Mouse (Mus musculus): ENCODE results near the gene Necab2. TPM values are rescaled to one million over a fixed set of nuclear protein-coding genes. Genes with fewer than 3 reads are reported as not detected.

Gene Necab2
- total and polyA plus RNA-seq, 2 experiments from 2014 or later = 61.5 to 70.9 TPM

DNA sequence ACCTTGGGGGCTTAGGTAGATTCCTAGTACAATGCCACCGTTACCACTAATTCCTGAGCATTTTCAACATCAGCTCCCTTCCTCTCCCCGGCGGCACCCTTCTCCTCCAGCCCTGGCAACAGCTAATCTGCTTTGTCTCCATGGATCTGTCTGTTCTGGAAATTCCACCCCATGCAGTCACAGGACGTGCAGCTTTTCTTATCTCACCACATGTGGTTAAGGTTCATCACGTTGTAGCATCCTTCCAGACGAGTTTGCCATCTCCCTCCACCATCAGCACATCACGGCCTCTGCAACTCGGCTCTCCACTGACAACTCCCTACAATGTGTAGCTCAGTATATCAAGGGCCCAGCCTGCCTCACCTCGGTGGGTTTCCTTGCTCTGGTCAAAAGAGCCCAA lies 59.0 kb downstream of the Necab2 start:
- H3K4me3 ChIP-seq (ENCODE audit: low read length) = no peak overlapping the region
- H3K27ac ChIP-seq = no peak overlapping the region
- H3K4me1 ChIP-seq (ENCODE audit: insufficient read depth, low read length) = no peaks in the 10 kb centered on the region
- no peak; the same call in 1 of the 2 replicates for ATAC-seq
- H3K27me3 ChIP-seq (ENCODE audit: insufficient read depth, low read length) = no peaks in the 10 kb centered on the region
- H3K9ac ChIP-seq (replicated peaks; ENCODE audit: low read length) = no peak overlapping the region
- WGBS = 38% methylated on average over 9 of the region's 9 CpGs
- no peaks in the 10 kb centered on the region for H3K9me3 ChIP-seq (ENCODE audit: low read length)
- no peak overlapping the region for H3K4me2 ChIP-seq (ENCODE audit: low read depth, low read length)
- DNase-seq (ENCODE audit: low spot score) = no peak
- no peak for TF ChIP-seq CTCF (IDR thresholded peaks at IDR 0.05; ENCODE audit: low read depth)
- H3K36me3 ChIP-seq (ENCODE audit: insufficient read depth, low read length) = peaks cover 29% of the 10 kb centered on the region

DNA sequence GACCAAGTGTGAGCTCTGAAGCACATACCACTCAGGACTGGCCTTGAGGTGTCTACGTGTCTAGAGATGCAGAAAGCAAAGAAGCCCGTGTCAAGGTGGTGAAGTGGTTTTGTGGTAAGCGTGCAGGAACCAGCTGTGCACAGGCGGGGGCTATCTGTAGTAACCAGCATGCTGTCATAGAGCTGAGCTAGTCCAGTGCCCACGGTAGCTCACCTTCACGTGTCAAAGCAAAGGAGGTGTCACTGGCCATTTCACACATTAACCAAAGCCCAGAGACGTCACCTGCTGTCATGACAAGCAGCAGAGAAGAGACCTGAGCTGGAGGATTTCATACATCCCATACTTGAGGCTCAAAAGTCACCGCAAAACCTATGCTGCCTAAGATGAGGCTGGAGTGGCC lies 59.6 kb downstream of the Necab2 start:
- TF ChIP-seq CTCF (IDR thresholded peaks at IDR 0.05; ENCODE audit: low read depth) = no peak
- 83% methylated on average over 8 of the region's 8 CpGs for WGBS
- Histone ChIP-seq H3K27ac (no peak overlapping the region), H3K27me3 (ENCODE audit: insufficient read depth, low read length) (no peaks in the 10 kb centered on the region), H3K4me2 (ENCODE audit: low read depth, low read length) (no peak overlapping the region), H3K4me1 (ENCODE audit: insufficient read depth, low read length) (no peaks in the 10 kb centered on the region), H3K36me3 (ENCODE audit: insufficient read depth, low read length) (peaks cover 30% of the 10 kb centered on the region), H3K9me3 (ENCODE audit: low read length) (no peaks in the 10 kb centered on the region), H3K9ac (replicated peaks; ENCODE audit: low read length) (no peak overlapping the region), H3K4me3 (ENCODE audit: low read length) (no peak overlapping the region)
- ATAC-seq = no peak; the same call in 1 of the 2 replicates
- no peak for DNase-seq (ENCODE audit: low spot score)

DNA sequence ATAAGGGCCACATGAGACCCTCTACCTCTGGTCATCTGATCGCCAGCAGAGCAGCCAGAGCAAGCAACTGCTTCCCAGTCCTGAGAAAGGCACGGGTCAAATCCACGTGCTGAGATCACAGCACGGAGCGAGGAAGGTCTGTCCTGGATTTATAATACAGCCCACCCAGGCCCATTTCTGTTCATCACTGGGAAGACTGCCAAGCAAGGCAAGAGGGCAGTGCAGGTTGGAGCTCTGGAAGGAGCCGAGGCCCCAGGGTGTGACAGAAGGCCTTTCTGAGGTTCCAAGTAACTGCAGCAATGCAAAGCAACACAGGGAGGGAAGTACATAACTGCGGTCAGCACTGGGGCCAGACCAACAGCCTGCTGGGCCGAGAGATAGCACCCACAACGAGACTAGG lies 64.0 kb downstream of the Necab2 start:
- Histone ChIP-seq H3K36me3 (ENCODE audit: insufficient read depth, low read length) (peaks cover 58% of the 10 kb centered on the region), H3K4me2 (ENCODE audit: low read depth, low read length) (no peak overlapping the region), H3K9me3 (ENCODE audit: low read length) (no peaks in the 10 kb centered on the region), H3K27ac (no peak overlapping the region), H3K9ac (replicated peaks; ENCODE audit: low read length) (no peak overlapping the region), H3K4me1 (ENCODE audit: insufficient read depth, low read length) (no peaks in the 10 kb centered on the region), H3K27me3 (ENCODE audit: insufficient read depth, low read length) (no peaks in the 10 kb centered on the region), H3K4me3 (ENCODE audit: low read length) (no peak overlapping the region)
- no peak for TF ChIP-seq CTCF (IDR thresholded peaks at IDR 0.05; ENCODE audit: low read depth)
- ATAC-seq (no peak), DNase-seq (ENCODE audit: low spot score) (no peak)
- WGBS = 72% methylated on average over 9 of the region's 9 CpGs

DNA sequence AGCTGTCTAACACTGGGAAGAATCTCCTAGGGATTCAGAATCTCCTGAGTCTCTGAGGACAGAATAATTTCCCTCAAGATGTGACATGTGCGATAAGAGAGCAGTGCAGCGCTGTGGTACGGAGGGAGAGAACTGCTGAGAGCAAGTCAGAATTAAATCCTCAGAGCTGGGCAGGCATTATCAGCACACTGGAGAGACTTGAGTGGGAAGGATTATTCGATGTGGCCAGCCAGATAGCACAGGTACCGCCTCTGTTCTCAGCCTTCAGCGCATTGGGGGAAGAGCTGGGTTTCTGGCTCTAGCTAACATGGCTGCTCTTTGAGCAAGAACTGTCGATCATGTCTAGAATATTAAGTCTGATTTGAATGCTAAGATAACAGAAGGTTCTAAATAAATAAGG lies 65.2 kb downstream of the Necab2 start:
- no peak for ATAC-seq
- Histone ChIP-seq H3K27me3 (ENCODE audit: insufficient read depth, low read length) (no peaks in the 10 kb centered on the region), H3K9me3 (ENCODE audit: low read length) (no peaks in the 10 kb centered on the region), H3K36me3 (ENCODE audit: insufficient read depth, low read length) (peaks cover 58% of the 10 kb centered on the region), H3K27ac (no peak overlapping the region), H3K4me3 (ENCODE audit: low read length) (no peak overlapping the region), H3K4me2 (ENCODE audit: low read depth, low read length) (no peak overlapping the region), H3K9ac (replicated peaks; ENCODE audit: low read length) (no peak overlapping the region), H3K4me1 (ENCODE audit: insufficient read depth, low read length) (no peaks in the 10 kb centered on the region)
- no peak for TF ChIP-seq CTCF (IDR thresholded peaks at IDR 0.05; ENCODE audit: low read depth)
- WGBS = 86% methylated on average over 7 of the region's 7 CpGs
- DNase-seq (ENCODE audit: low spot score) = no peak

DNA sequence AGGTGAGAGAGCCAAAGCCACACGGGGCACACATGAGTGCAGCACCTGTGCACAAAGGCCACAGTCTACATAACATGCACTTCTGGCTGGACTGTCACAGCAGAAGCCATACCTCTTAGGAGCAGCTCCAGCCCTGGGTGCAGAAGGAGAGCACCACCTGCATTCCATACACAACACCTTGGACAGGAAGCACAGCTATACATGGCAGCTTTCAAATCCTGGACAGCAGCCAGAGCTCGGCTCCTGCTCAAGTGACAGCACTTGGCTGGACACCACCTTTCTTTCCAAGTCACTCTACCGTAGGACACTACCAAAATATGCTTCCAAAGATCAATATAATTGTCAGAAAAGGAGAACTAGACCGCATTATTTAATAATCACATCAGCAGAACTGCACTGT lies 66.9 kb downstream of the Necab2 start:
- Histone ChIP-seq H3K4me1 (ENCODE audit: insufficient read depth, low read length) (no peaks in the 10 kb centered on the region), H3K9ac (replicated peaks; ENCODE audit: low read length) (no peak overlapping the region), H3K27ac (no peak overlapping the region), H3K4me3 (ENCODE audit: low read length) (no peak overlapping the region), H3K36me3 (ENCODE audit: insufficient read depth, low read length) (peaks cover 63% of the 10 kb centered on the region), H3K9me3 (ENCODE audit: low read length) (no peaks in the 10 kb centered on the region), H3K27me3 (ENCODE audit: insufficient read depth, low read length) (no peaks in the 10 kb centered on the region), H3K4me2 (ENCODE audit: low read depth, low read length) (no peak overlapping the region)
- ATAC-seq (no peak), DNase-seq (ENCODE audit: low spot score) (no peak)
- no peak for TF ChIP-seq CTCF (IDR thresholded peaks at IDR 0.05; ENCODE audit: low read depth)
- 66% methylated on average over 4 of the region's 4 CpGs for WGBS

DNA sequence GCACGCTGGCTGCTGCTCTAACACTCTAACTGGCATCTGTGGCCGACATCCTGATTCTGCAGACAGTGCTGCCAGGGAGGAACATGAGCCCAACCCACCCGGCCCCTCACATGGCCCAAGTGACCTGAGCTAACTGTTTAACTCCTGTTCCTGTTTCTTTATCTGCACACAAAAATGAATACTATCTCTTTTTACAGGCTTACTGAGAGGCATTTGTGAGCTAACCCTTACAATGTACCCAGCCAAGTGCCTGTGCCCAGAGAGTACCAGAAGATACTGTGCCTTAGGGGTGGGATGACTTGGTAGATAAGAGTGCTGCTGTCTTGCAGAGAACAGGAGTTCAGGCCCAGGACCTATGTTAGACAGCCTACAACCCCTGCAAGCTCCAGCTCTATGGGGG lies 68.4 kb downstream of the Necab2 start:
- no peak overlapping the region for H3K9ac ChIP-seq (replicated peaks; ENCODE audit: low read length)
- TF ChIP-seq CTCF (IDR thresholded peaks at IDR 0.05; ENCODE audit: low read depth) = no peak

DNA sequence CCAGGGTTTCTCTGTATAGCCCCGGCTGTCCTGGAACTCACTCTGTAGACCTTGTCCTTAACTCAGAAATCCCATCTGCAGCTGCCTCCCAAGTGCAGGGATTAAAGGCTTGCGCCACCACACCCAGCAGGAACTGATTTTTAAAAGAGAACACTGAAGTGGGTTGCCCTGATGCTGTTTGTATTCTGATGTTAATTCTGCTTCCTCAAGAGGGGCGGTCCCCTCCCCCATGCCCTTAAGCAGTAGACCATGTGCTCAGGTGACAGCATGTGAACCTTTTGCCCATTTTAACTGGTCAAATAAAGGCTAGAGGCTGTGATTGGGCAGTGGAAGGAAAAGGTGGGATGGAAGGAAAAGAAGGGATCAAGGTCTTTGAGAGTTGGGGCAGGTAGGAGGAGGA lies 69.2 kb downstream of the Necab2 start:
- no peaks in the 10 kb centered on the region for H3K9me3 ChIP-seq (ENCODE audit: low read length)
- WGBS = 63% methylated on average over 3 of the region's 3 CpGs
- no peak for DNase-seq (ENCODE audit: low spot score)
- no peak overlapping the region for H3K4me2 ChIP-seq (ENCODE audit: low read depth, low read length)
- no peak for ATAC-seq
- H3K27ac ChIP-seq = no peak overlapping the region
- H3K4me3 ChIP-seq (ENCODE audit: low read length) = no peak overlapping the region
- H3K4me1 ChIP-seq (ENCODE audit: insufficient read depth, low read length) = no peaks in the 10 kb centered on the region
- no peak for TF ChIP-seq CTCF (IDR thresholded peaks at IDR 0.05; ENCODE audit: low read depth)
- peaks cover 67% of the 10 kb centered on the region for H3K36me3 ChIP-seq (ENCODE audit: insufficient read depth, low read length)
- H3K27me3 ChIP-seq (ENCODE audit: insufficient read depth, low read length) = no peaks in the 10 kb centered on the region
- no peak overlapping the region for H3K9ac ChIP-seq (replicated peaks; ENCODE audit: low read length)

More for the DNA sequence above, 68.4 kb downstream of the Necab2 start:
- no peak for ATAC-seq
- Histone ChIP-seq H3K9me3 (ENCODE audit: low read length) (no peaks in the 10 kb centered on the region), H3K27me3 (ENCODE audit: insufficient read depth, low read length) (no peaks in the 10 kb centered on the region), H3K27ac (no peak overlapping the region), H3K4me2 (ENCODE audit: low read depth, low read length) (no peak overlapping the region), H3K4me1 (ENCODE audit: insufficient read depth, low read length) (no peaks in the 10 kb centered on the region), H3K36me3 (ENCODE audit: insufficient read depth, low read length) (peaks cover 65% of the 10 kb centered on the region), H3K4me3 (ENCODE audit: low read length) (no peak overlapping the region)
- WGBS = 88% methylated on average over 3 of the region's 3 CpGs
- no peak for DNase-seq (ENCODE audit: low spot score)

All from hindbrain, postnatal 0 days (tissue).